Mouse (Mus musculus): Measurements from ENCODE around the gene Srrm2. TPM values are rescaled to one million over a fixed set of nuclear protein-coding genes. Genes with fewer than 3 reads are reported as not detected.

Srrm2 gene
- polyA plus RNA-seq, 1 experiment from 2014 or later, result 228 TPM

DNA sequence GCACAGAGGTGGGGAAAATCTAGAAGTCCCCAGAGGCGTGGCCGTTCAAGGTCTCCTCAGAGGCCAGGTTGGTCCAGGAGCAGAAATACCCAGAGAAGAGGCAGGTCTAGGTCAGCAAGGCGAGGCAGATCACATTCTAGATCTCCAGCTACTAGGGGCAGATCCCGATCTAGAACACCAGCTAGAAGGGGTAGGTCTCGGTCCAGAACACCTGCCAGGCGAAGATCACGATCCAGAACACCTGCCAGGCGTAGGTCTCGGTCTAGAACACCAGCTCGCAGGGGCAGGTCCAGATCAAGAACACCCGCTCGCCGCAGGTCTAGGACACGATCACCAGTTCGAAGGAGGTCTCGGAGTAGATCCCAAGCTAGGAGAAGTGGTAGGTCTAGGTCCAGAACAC, 25.3 kb downstream of the Srrm2 start:
- Histone ChIP-seq H3K4me2 (no peak overlapping the region), H3K36me3 (peaks cover 97% of the 10 kb centered on the region), H3K9me3 (replicated peaks) (peaks cover 42% of the 10 kb centered on the region), H3K27me3 (no peaks in the 10 kb centered on the region), H3K9ac (no peak overlapping the region), H3K4me3 (replicated peaks) (no peak overlapping the region), H3K27ac (no peak overlapping the region), H3K4me1 (replicated peaks) (no peaks in the 10 kb centered on the region)
- WGBS (ENCODE audit: insufficient replicate concordance), result 94% methylated on average over 16 of the region's 16 CpGs
- ATAC-seq (ENCODE audit: low read depth), result no peak
- DNase-seq, result no peak

DNA sequence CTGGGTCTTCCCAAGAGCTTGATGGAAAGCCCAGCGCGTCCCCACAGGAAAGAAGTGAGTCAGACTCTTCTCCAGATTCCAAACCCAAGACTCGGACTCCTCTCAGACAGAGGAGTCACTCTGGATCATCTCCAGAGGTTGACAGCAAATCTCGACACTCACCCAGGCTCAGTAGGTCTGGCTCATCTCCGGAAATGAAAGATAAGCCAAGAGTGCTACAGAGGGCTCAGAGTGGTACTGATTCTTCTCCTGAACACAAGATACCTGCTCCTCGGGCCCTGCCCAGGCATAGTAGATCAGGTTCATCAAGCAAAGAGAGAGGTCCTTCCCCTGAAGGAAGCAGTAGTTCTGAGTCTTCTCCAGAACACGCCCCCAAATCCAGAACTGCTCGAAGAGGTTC, 28.2 kb downstream of the Srrm2 start:
- ATAC-seq (ENCODE audit: low read depth) (no peak), DNase-seq (no peak)
- Histone ChIP-seq H3K4me3 (replicated peaks) (no peak overlapping the region), H3K4me1 (replicated peaks) (no peaks in the 10 kb centered on the region), H3K27ac (no peak overlapping the region), H3K27me3 (no peaks in the 10 kb centered on the region), H3K4me2 (no peak overlapping the region), H3K36me3 (peaks cover 100% of the 10 kb centered on the region), H3K9me3 (replicated peaks) (peaks cover 42% of the 10 kb centered on the region), H3K9ac (no peak overlapping the region)
- WGBS (ENCODE audit: insufficient replicate concordance), result 94% methylated on average over 8 of the region's 8 CpGs

DNA sequence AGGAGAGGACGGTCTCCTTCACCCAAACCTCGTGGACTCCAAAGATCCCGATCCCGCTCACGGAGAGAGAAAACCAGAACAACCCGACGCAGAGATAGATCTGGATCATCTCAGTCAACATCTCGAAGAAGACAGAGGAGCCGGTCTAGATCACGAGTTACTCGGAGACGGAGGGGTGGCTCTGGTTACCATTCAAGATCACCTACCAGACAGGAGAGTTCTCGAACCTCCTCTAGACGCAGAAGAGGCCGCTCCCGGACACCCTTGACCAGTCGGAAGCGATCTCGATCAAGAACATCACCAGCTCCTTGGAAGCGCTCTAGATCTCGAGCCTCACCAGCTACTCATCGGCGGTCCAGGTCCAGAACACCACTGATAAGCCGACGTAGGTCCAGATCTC, 28.9 kb downstream of the Srrm2 start:
- H3K27me3 ChIP-seq, result no peaks in the 10 kb centered on the region
- no peak for DNase-seq
- no peaks in the 10 kb centered on the region for H3K4me1 ChIP-seq (replicated peaks)
- 96% methylated on average over 25 of the region's 25 CpGs for WGBS (ENCODE audit: insufficient replicate concordance)
- H3K9me3 ChIP-seq (replicated peaks), result peaks cover 42% of the 10 kb centered on the region
- H3K4me2 ChIP-seq, result no peak overlapping the region
- H3K9ac ChIP-seq, result no peak overlapping the region
- no peak for ATAC-seq (ENCODE audit: low read depth)
- no peak overlapping the region for H3K27ac ChIP-seq
- H3K4me3 ChIP-seq (replicated peaks), result no peak overlapping the region
- H3K36me3 ChIP-seq, result peaks cover 100% of the 10 kb centered on the region

DNA sequence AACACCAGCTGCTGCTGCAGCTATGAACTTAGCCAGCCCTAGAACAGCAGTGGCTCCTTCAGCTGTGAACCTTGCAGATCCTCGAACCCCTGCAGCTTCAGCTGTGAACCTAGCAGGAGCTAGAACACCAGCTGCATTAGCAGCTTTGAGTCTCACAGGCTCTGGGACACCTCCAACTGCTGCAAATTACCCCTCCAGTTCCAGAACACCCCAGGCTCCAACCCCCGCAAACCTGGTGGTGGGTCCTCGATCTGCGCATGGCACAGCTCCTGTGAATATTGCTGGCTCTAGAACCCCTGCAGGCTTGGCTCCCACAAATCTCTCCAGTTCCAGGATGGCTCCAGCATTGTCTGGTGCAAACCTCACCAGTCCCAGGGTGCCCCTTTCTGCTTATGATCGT, 30.4 kb downstream of the Srrm2 start:
- DNase-seq (no peak), ATAC-seq (ENCODE audit: low read depth) (no peak)
- H3K9ac ChIP-seq, result no peak overlapping the region
- no peak overlapping the region for H3K27ac ChIP-seq
- no peak overlapping the region for H3K4me3 ChIP-seq (replicated peaks)
- H3K27me3 ChIP-seq, result no peaks in the 10 kb centered on the region
- 90% methylated on average over 5 of the region's 5 CpGs for WGBS (ENCODE audit: insufficient replicate concordance)
- peaks cover 100% of the 10 kb centered on the region for H3K36me3 ChIP-seq
- 0 out of 2 replicates have a peak, but pooled peaks cover 3% of the 10 kb centered on the region for H3K4me1 ChIP-seq (replicated peaks)
- no peak overlapping the region for H3K4me2 ChIP-seq
- H3K9me3 ChIP-seq (replicated peaks), result peaks cover 32% of the 10 kb centered on the region

DNA sequence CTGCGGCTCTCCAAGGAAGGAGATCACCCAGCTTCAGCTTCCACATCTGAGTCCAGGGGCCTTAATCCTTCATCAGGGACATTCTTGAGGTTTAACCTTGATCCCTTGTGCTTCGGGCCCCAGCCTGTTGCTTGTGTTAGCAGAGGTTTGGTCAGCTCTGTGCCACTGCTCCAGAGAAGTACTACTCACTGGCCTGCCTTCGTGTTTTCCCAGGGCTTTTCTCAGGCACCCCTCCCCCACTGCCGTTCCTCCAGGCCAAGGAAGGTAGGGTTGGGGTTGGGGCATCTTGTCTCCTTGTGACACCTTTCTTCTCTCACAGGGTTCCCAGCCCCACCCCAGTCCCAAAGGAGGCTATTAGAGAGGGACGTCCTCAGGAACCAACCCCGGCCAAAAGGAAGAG, 31.8 kb downstream of the Srrm2 start:
- Histone ChIP-seq H3K4me1 (replicated peaks) (peaks cover 14% of the 10 kb centered on the region), H3K4me3 (replicated peaks) (no peak overlapping the region), H3K4me2 (no peak overlapping the region), H3K36me3 (peaks cover 99% of the 10 kb centered on the region), H3K27me3 (no peaks in the 10 kb centered on the region), H3K9me3 (replicated peaks) (peaks cover 29% of the 10 kb centered on the region), H3K9ac (no peak overlapping the region), H3K27ac (no peak overlapping the region)
- ATAC-seq (ENCODE audit: low read depth) (no peak), DNase-seq (no peak)
- WGBS (ENCODE audit: insufficient replicate concordance), result 75% methylated on average over 6 of the region's 6 CpGs

DNA sequence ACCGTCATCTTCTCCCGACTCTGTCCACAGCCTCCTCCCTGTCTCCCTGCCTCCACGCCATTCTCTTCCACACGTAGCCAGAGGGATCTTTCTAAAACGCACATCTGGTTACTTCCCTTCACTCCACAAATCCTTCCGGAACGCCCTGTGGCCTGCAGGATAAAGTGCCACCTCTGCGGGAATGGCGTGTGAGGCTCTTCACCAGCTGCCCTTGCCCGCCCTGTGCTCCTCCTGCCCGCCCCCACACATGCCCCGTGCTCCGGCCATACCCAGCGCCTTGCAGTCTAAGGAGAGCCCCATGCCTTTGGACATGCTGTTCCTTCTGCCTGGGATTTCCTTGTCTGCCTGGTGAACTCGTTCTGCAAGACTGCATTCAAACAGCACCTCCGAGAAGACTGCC, 32.7 kb downstream of the Srrm2 start:
- no peak for ATAC-seq (ENCODE audit: low read depth)
- no peak overlapping the region for H3K4me3 ChIP-seq (replicated peaks)
- DNase-seq, result no peak
- peaks cover 93% of the 10 kb centered on the region for H3K36me3 ChIP-seq
- no peak overlapping the region for H3K4me2 ChIP-seq
- H3K4me1 ChIP-seq (replicated peaks), result peaks cover 23% of the 10 kb centered on the region
- no peak overlapping the region; the same call in 1 of the 2 replicates for H3K27ac ChIP-seq
- peaks cover 21% of the 10 kb centered on the region for H3K9me3 ChIP-seq (replicated peaks)
- no peaks in the 10 kb centered on the region for H3K27me3 ChIP-seq
- no peak overlapping the region for H3K9ac ChIP-seq
- WGBS (ENCODE audit: insufficient replicate concordance), result 87% methylated on average over 16 of the region's 16 CpGs

DNA sequence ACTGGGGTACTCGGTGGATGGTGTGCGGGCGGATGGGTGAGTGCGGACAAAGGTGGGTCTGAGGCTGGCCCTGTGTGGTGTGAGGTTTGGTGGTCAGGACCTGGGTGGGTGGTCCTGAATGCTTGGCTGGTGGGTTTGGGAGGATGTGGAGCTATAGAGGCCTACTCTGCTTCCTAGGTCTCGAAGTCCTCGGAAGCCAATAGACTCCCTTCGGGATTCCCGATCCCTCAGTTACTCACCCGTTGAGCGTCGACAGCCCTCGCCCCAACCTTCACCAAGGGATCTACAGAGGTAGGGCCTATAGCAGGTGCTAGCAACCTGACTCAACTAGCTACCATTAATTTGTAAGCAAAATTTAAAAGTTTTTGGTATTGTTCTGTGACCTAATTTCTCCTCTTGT, 33.3 kb downstream of the Srrm2 start:
- Histone ChIP-seq H3K4me2 (no peak overlapping the region), H3K36me3 (peaks cover 87% of the 10 kb centered on the region), H3K4me3 (replicated peaks) (no peak overlapping the region), H3K9ac (no peak overlapping the region), H3K27ac (no peak overlapping the region; the same call in 1 of the 2 replicates), H3K27me3 (no peaks in the 10 kb centered on the region), H3K4me1 (replicated peaks) (peaks cover 27% of the 10 kb centered on the region), H3K9me3 (replicated peaks) (peaks cover 15% of the 10 kb centered on the region)
- no peak for ATAC-seq (ENCODE audit: low read depth)
- DNase-seq, result no peak
- 90% methylated on average over 12 of the region's 12 CpGs for WGBS (ENCODE audit: insufficient replicate concordance)

DNA sequence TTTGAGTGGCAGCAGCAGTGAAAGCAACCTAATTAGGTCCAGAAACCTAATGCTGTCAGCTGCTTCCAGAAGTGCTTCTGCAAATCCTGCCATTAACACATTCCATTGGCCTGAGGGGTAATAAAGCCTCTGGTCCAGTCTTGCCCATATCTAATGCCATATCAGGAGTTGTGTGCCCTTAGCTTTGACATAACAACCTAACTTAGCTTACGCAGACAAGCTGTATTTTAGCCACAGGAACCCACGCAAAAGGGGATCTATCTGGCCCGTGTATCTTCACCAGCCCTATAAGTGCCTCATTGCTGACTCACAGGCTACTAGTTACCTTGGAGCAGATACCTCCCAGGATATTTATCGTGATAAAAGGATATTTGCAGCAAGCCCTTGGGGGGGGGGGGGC, 35.3 kb downstream of the Srrm2 start:
- Histone ChIP-seq H3K4me3 (replicated peaks) (no peak overlapping the region), H3K4me1 (replicated peaks) (peaks cover 33% of the 10 kb centered on the region), H3K4me2 (no peak overlapping the region), H3K9me3 (replicated peaks) (no peaks in the 10 kb centered on the region), H3K9ac (no peak overlapping the region), H3K27me3 (peaks cover 6% of the 10 kb centered on the region; the same call in 1 of the 2 replicates), H3K36me3 (peaks cover 67% of the 10 kb centered on the region), H3K27ac (no peak overlapping the region)
- DNase-seq (no peak), ATAC-seq (ENCODE audit: low read depth) (no peak)
- WGBS (ENCODE audit: insufficient replicate concordance), result 76% methylated on average over 4 of the region's 4 CpGs

DNA sequence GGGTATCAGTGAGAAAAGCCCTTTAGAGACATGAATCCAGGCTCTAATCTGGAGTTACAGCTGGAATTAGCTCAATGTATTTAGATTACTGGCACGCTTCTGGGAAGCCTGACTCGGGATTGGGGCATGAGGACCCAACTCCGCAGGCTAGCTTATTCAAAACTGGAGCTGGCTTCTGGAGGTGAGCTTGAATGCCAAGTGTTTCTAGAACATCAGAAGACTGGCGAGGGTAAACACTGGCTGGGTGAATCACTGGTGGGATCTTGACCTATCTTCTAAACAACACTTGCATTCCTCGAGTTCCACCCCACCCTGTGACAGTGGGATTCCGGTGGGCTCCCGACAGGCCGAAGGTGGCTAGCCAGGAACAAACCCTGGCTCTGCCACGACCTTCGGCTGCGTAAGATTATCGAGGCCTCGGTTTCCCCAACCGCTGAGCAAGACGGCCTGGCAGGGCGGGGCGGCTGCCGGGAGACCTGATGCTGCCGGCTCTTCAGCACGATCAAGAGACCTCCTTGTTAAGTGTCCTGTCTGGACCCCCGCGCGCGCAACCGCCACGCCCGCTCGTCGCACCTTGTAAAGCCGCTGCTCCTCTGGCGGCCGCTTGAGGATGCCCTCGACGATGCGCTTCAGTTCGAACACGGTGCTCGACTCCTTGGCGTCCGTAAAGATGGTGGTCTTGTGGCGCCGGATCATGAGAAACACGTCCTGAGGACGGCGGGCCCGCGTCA, 38.1 kb downstream of the Srrm2 start:
- Histone ChIP-seq H3K4me2 (peak overlapping the region; percentile 92), H3K27me3 (peaks cover 31% of the 10 kb centered on the region), H3K9ac (peak overlapping the region; percentile 90), H3K36me3 (peaks cover 39% of the 10 kb centered on the region), H3K4me1 (replicated peaks) (peaks cover 33% of the 10 kb centered on the region), H3K9me3 (replicated peaks) (no peaks in the 10 kb centered on the region), H3K27ac (peak overlapping the region; percentile 82), H3K4me3 (replicated peaks) (peak overlapping the region; percentile 77)
- WGBS (ENCODE audit: insufficient replicate concordance), result under 1% methylated on average over 47 of the region's 47 CpGs
- DNase-seq (peak; percentile 64), ATAC-seq (ENCODE audit: low read depth) (peak; percentile 70)

DNA sequence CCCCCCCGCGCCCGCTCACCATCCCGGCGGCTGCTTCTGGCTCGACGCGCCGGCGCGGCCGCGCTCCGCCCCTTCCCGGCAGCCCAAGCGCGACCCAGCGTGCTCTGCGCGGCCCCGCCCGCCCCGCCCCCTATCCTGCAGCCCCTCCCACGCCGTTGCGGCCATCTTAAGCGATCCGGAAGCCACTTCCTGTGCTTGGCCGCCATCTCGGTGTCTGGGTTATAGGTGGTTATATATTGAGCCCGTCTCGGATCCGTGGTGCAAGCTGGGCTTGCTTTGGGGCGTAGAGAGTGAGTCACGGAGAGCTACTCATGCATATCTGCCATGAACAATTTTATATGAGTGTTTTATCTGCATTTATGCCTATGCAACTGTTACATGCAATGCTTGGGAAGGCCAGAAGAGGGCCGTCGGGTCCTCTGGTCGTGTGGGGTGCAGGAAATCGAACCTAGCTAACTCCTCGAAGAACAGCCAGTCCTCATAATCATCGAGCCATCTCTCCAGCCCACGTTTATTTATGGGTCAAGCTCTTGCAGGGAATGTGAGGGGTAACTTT, 38.8 kb downstream of the Srrm2 start, which contains the start of gene Elob:
Elob (minus strand) TSS at position 73 of the 556 bp plus-strand sequence.
- no peaks in the 10 kb centered on the region for H3K9me3 ChIP-seq (replicated peaks)
- peak within 1 kb of the TSS; percentile 92 for H3K4me2 ChIP-seq
- H3K27me3 ChIP-seq, result peaks cover 38% of the 10 kb centered on the region
- ATAC-seq (ENCODE audit: low read depth), result peak; percentile 93
- H3K36me3 ChIP-seq, result peaks cover 32% of the 10 kb centered on the region
- H3K4me3 ChIP-seq (replicated peaks), result peak within 1 kb of the TSS; percentile 77
- H3K4me1 ChIP-seq (replicated peaks), result peaks cover 33% of the 10 kb centered on the region
- H3K9ac ChIP-seq, result peak within 1 kb of the TSS; percentile 90
- peak; percentile 70 for DNase-seq
- peak within 1 kb of the TSS; percentile 82 for H3K27ac ChIP-seq
- WGBS (ENCODE audit: insufficient replicate concordance), result under 1% methylated on average over 28 of the region's 42 CpGs

DNA sequence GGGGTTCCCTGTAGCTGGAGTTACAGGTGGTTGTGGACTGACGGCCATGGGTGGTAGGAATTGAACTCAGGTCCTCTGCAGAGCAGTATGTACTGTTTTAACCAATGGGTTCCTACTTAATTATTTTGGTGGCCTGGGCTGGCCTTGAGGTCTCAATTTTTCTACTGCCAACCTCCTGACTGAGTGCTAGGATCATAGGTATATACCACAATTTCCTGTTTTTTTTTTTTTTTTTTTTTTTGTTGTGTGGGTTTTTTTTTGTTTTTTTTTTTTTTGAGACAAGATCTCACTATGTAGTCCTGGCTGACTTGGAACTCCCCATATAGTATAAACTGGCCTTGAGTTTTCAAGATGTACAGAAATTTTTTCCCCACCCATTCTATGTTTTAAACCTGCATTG, 40.9 kb downstream of the Srrm2 start:
- Histone ChIP-seq H3K27me3 (peaks cover 55% of the 10 kb centered on the region), H3K4me3 (replicated peaks) (no peak overlapping the region), H3K27ac (no peak overlapping the region), H3K4me2 (no peak overlapping the region), H3K9ac (no peak overlapping the region), H3K36me3 (peaks cover 11% of the 10 kb centered on the region), H3K4me1 (replicated peaks) (peaks cover 27% of the 10 kb centered on the region), H3K9me3 (replicated peaks) (no peaks in the 10 kb centered on the region)
- WGBS (ENCODE audit: insufficient replicate concordance), result 68% methylated on average over 1 of the region's 1 CpGs
- DNase-seq (no peak), ATAC-seq (ENCODE audit: low read depth) (no peak)

All from liver, embryonic 13.5 days (tissue).